Mouse (Mus musculus): Measurements from ENCODE around the gene Olfr462. TPM values are rescaled to one million over a fixed set of nuclear protein-coding genes. Genes with fewer than 3 reads are reported as not detected.

Gene Olfr462
- polyA plus RNA-seq (2015; fragmentation: Illumina TruSeq; extraction: RNeasy Lipid Tissue Mini Kit (QIAGEN cat#74804); ENCODE audit: low read depth, low replicate concordance): not detected

GRCm38 (mm10) chr11:87892168-87892567, at the start of gene Olfr462:
Olfr462 (minus strand) TSS chr11:87892268.

GRCm38 (mm10) chr11:87920966-87921365, 28.9 kb upstream of the Olfr462 start, which contains the start of gene Olfr464:
Olfr464 (minus strand) TSS chr11:87920967.

GRCm38 (mm10) chr11:87897287-87897686, 5.2 kb upstream of the Olfr462 start, which contains the start of gene Olfr463:
Olfr463 (minus strand) TSS chr11:87897387.

GRCm38 (mm10) chr11:87875436-87875835, 16.6 kb downstream of the Olfr462 start, which contains the start of gene Epx:
Epx (minus strand) TSS chr11:87875536.

GRCm38 (mm10) chr11:87852690-87853596, 39.1 kb downstream of the Olfr462 start, which contains the start of gene Mks1:
Mks1 (plus strand) TSS chr11:87853215.

Other genes starting within 250 kb of the Olfr462 start
- 1.7 TPM for gene Rnf43, start 229.5 kb downstream of the Olfr462 start, polyA plus RNA-seq (2015; fragmentation: Illumina TruSeq; extraction: RNeasy Lipid Tissue Mini Kit (QIAGEN cat#74804); ENCODE audit: low read depth, low replicate concordance)
- 169 TPM for gene Supt4a, start 154.7 kb downstream of the Olfr462 start, polyA plus RNA-seq (2015; fragmentation: Illumina TruSeq; extraction: RNeasy Lipid Tissue Mini Kit (QIAGEN cat#74804); ENCODE audit: low read depth, low replicate concordance)
- gene Tspoap1, start 131.7 kb downstream of the Olfr462 start, polyA plus RNA-seq (2015; fragmentation: Illumina TruSeq; extraction: RNeasy Lipid Tissue Mini Kit (QIAGEN cat#74804); ENCODE audit: low read depth, low replicate concordance): 145 TPM
- not detected for gene Mpo, start 98.7 kb downstream of the Olfr462 start, polyA plus RNA-seq (2015; fragmentation: Illumina TruSeq; extraction: RNeasy Lipid Tissue Mini Kit (QIAGEN cat#74804); ENCODE audit: low read depth, low replicate concordance)
- 3.9 TPM for gene Lpo, start 64.0 kb downstream of the Olfr462 start, polyA plus RNA-seq (2015; fragmentation: Illumina TruSeq; extraction: RNeasy Lipid Tissue Mini Kit (QIAGEN cat#74804); ENCODE audit: low read depth, low replicate concordance)
- 5.4 TPM for gene Mks1, start 39.1 kb downstream of the Olfr462 start, polyA plus RNA-seq (2015; fragmentation: Illumina TruSeq; extraction: RNeasy Lipid Tissue Mini Kit (QIAGEN cat#74804); ENCODE audit: low read depth, low replicate concordance)
- gene Epx, start 16.7 kb downstream of the Olfr462 start, polyA plus RNA-seq (2015; fragmentation: Illumina TruSeq; extraction: RNeasy Lipid Tissue Mini Kit (QIAGEN cat#74804); ENCODE audit: low read depth, low replicate concordance): 0.27 TPM
- gene Olfr463, start 5.1 kb upstream of the Olfr462 start, polyA plus RNA-seq (2015; fragmentation: Illumina TruSeq; extraction: RNeasy Lipid Tissue Mini Kit (QIAGEN cat#74804); ENCODE audit: low read depth, low replicate concordance): not detected
- 1.3 TPM for gene Olfr464, start 28.7 kb upstream of the Olfr462 start, polyA plus RNA-seq (2015; fragmentation: Illumina TruSeq; extraction: RNeasy Lipid Tissue Mini Kit (QIAGEN cat#74804); ENCODE audit: low read depth, low replicate concordance)
- 630 TPM for gene Dynll2, start 95.3 kb upstream of the Olfr462 start, polyA plus RNA-seq (2015; fragmentation: Illumina TruSeq; extraction: RNeasy Lipid Tissue Mini Kit (QIAGEN cat#74804); ENCODE audit: low read depth, low replicate concordance)
- gene Srsf1, start 155.1 kb upstream of the Olfr462 start, polyA plus RNA-seq (2015; fragmentation: Illumina TruSeq; extraction: RNeasy Lipid Tissue Mini Kit (QIAGEN cat#74804); ENCODE audit: low read depth, low replicate concordance): 196 TPM
- 24.2 TPM for gene Vezf1, start 176.0 kb upstream of the Olfr462 start, polyA plus RNA-seq (2015; fragmentation: Illumina TruSeq; extraction: RNeasy Lipid Tissue Mini Kit (QIAGEN cat#74804); ENCODE audit: low read depth, low replicate concordance)
- gene Cuedc1, start 205.8 kb upstream of the Olfr462 start, polyA plus RNA-seq (2015; fragmentation: Illumina TruSeq; extraction: RNeasy Lipid Tissue Mini Kit (QIAGEN cat#74804); ENCODE audit: low read depth, low replicate concordance): 24.4 TPM

All from brain, adult 10 weeks (tissue).